Mouse (Mus musculus): ENCODE measurements at regions not wholly inside any gene's neighbourhood (a gene's known extent, or its start where the extent isn't known, plus 50 kb on each side); places are given as distances from the start of the nearest gene placed in this dataset.

- H3K27me3 ChIP-seq = no peaks in the 10 kb centered on the region
- WGBS = 88% methylated on average over 5 of the region's 5 CpGs
Observed at GRCm38 (mm10) chr12:14687263-14687662, 535.4 kb upstream of the Fam84a start.

GRCm38 (mm10) chr12:14676230-14676629 lies 524.4 kb upstream of the Fam84a start:
- H3K4me1 ChIP-seq (replicated peaks) = no peaks in the 10 kb centered on the region
- H3K9me3 ChIP-seq = no peaks in the 10 kb centered on the region
- 77% methylated on average over 3 of the region's 3 CpGs for WGBS
- H3K27ac ChIP-seq (replicated peaks) = no peak overlapping the region
- no peaks in the 10 kb centered on the region for H3K27me3 ChIP-seq
- no peak overlapping the region for H3K4me2 ChIP-seq
- H3K9ac ChIP-seq = no peak overlapping the region
- H3K4me3 ChIP-seq = no peak overlapping the region
- peak; percentile 15; the same call in 1 of the 2 replicates for ATAC-seq (ENCODE audit: low read depth)
- H3K36me3 ChIP-seq = no peaks in the 10 kb centered on the region

More at GRCm38 (mm10) chr12:14687263-14687662, 535.4 kb upstream of the Fam84a start:
- H3K9ac ChIP-seq = no peak overlapping the region
- no peak overlapping the region for H3K4me3 ChIP-seq
- no peaks in the 10 kb centered on the region for H3K4me1 ChIP-seq (replicated peaks)
- ATAC-seq (ENCODE audit: low read depth) = no peak
- no peaks in the 10 kb centered on the region for H3K36me3 ChIP-seq
- H3K27ac ChIP-seq (replicated peaks) = no peak overlapping the region
- H3K9me3 ChIP-seq = no peaks in the 10 kb centered on the region
- no peak overlapping the region for H3K4me2 ChIP-seq

GRCm38 (mm10) chr12:14665909-14666308 lies 514.1 kb upstream of the Fam84a start:
- no peak overlapping the region for H3K9ac ChIP-seq
- H3K36me3 ChIP-seq = no peaks in the 10 kb centered on the region

More at GRCm38 (mm10) chr12:14665909-14666308, 514.1 kb upstream of the Fam84a start:
- Histone ChIP-seq H3K4me2 (no peak overlapping the region), H3K9me3 (no peaks in the 10 kb centered on the region), H3K27ac (replicated peaks) (no peak overlapping the region), H3K27me3 (no peaks in the 10 kb centered on the region), H3K4me1 (replicated peaks) (no peaks in the 10 kb centered on the region), H3K4me3 (no peak overlapping the region)
- 91% methylated on average over 2 of the region's 2 CpGs for WGBS
- ATAC-seq (ENCODE audit: low read depth) = no peak

Measured in neural tube, embryonic 13.5 days (tissue).